Mouse (Mus musculus) Patski (cell line): ENCODE results near the gene Cdk5rap2. TPM values are rescaled to one million over a fixed set of nuclear protein-coding genes. Genes with fewer than 3 reads are reported as not detected.
A peak's percentile ranks its signal among the peaks of the same experiment; 100 is the strongest.

Experiments used
- ATAC-seq: fragments of 100-300 bp; one replicate; pipeline ENCODE4 v1.8.0; 2021
- CTCF ChIA-PET: fragments of 350-600 bp; sonication (Branson Sonifier 250); formaldehyde crosslinking; loops from one replicate; lab custom pipeline; 2022; ENCODE audit warnings: inconsistent platforms; lab: Charles Lee
- POLR2A ChIA-PET: fragments of 350-600 bp; sonication (Branson Sonifier 250); formaldehyde crosslinking; loops from one replicate; lab custom pipeline; 2022; ENCODE audit warnings: antibody characterized with exemption, inconsistent platforms; lab: Charles Lee
- DNase-seq: peaks from one replicate; pipeline ENCODE4 v3.0.0-alpha.2; 2011; ENCODE audit warnings: low read depth, low spot score
- H3K27me3 ChIP-seq: fragments of 371-371 bp; one replicate; pipeline ENCODE4 v1.5.1; 2021
- CTCF ChIP-seq: fragments of 100-300 bp; IDR thresholded peaks from one replicate; pipeline ENCODE4 v1.5.1; 2021
- in situ Hi-C: fragments of 300-500 bp; cut with MboI; formaldehyde crosslinking; loops from 3 replicates; pipeline ENCODE4 v1.11.1; 2018; ENCODE audit warnings: low pct_unique_long_range_greater_than_20kb, mixed read lengths
- polyA plus RNA-seq: library from polyadenylated mRNA; unstranded; gene quantifications from one replicate; pipeline ENCODE4 v1.2.3, GENCODE M21; 2021

Gene Cdk5rap2
- polyA plus RNA-seq, 1 experiment from 2014 or later: 36.3 TPM

- H3K27me3 ChIP-seq: no peaks in the 10 kb centered on the region
- CTCF ChIA-PET: no interaction called here
- POLR2A ChIA-PET: no interaction called here
- DNase-seq: no peak
- in situ Hi-C loops: loop anchor here (5.0 kb wide), 1 partner anchor 36 kb away; no protein-coding TSS in a partner anchor
- ATAC-seq: no peak
- no peak for TF ChIP-seq CTCF
Measured at GRCm38 (mm10) chr4:70398088-70398487, 12.2 kb downstream of the Cdk5rap2 start.

GRCm38 (mm10) chr4:70396701-70397100 is 13.5 kb downstream of the Cdk5rap2 start:
- POLR2A ChIA-PET: no interaction called here
- ATAC-seq (peak; percentile 62), DNase-seq (no peak)
- no peak for TF ChIP-seq CTCF
- no peaks in the 10 kb centered on the region for H3K27me3 ChIP-seq
- CTCF ChIA-PET: interaction anchor here (1.0 to 1.3 kb wide), 2 partner anchors 12 to 42 kb away, joined by 4 read pairs; no protein-coding TSS in a partner anchor
- in situ Hi-C loops: loop anchor here (5.0 kb wide), 1 partner anchor 34 kb away; no protein-coding TSS in a partner anchor

GRCm38 (mm10) chr4:70394736-70395135 is 15.5 kb downstream of the Cdk5rap2 start:
- ATAC-seq: no peak
- CTCF ChIA-PET: no interaction called here
- H3K27me3 ChIP-seq: no peaks in the 10 kb centered on the region
- in situ Hi-C loops: loop anchor here (5.0 kb wide), 1 partner anchor 32 kb away; no protein-coding TSS in a partner anchor
- no peak for TF ChIP-seq CTCF
- POLR2A ChIA-PET: no interaction called here
- DNase-seq: no peak

- POLR2A ChIA-PET: no interaction called here
- ATAC-seq (no peak), DNase-seq (no peak)
- H3K27me3 ChIP-seq: no peaks in the 10 kb centered on the region
- in situ Hi-C loops: no loop called here
- TF ChIP-seq CTCF: no peak
- CTCF ChIA-PET: interaction anchor here (1.5 kb wide), 1 partner anchor 36 kb away, joined by 5 read pairs; no protein-coding TSS in a partner anchor
Measured at GRCm38 (mm10) chr4:70391760-70392372, 18.4 kb downstream of the Cdk5rap2 start.

- CTCF ChIA-PET: interaction anchor here (1.5 kb wide), 1 partner anchor 35 kb away, joined by 5 read pairs; no protein-coding TSS in a partner anchor
- no peaks in the 10 kb centered on the region for H3K27me3 ChIP-seq
- TF ChIP-seq CTCF: no peak
- DNase-seq: no peak
- POLR2A ChIA-PET: no interaction called here
- in situ Hi-C loops: no loop called here
- no peak for ATAC-seq
Measured at GRCm38 (mm10) chr4:70391073-70391472, 19.2 kb downstream of the Cdk5rap2 start.

GRCm38 (mm10) chr4:70386206-70386605 is 24.0 kb downstream of the Cdk5rap2 start:
- TF ChIP-seq CTCF: no peak
- CTCF ChIA-PET: no interaction called here
- in situ Hi-C loops: no loop called here

GRCm38 (mm10) chr4:70377359-70377758 is 32.9 kb downstream of the Cdk5rap2 start:
- ATAC-seq (no peak), DNase-seq (no peak)
- no peaks in the 10 kb centered on the region for H3K27me3 ChIP-seq
- ChIA-PET CTCF (no interaction called here), POLR2A (no interaction called here)
- TF ChIP-seq CTCF: no peak
- in situ Hi-C loops: no loop called here

More at GRCm38 (mm10) chr4:70386206-70386605, 24.0 kb downstream of the Cdk5rap2 start:
- DNase-seq (no peak), ATAC-seq (no peak)
- no peaks in the 10 kb centered on the region for H3K27me3 ChIP-seq
- POLR2A ChIA-PET: no interaction called here

- in situ Hi-C loops: no loop called here
- no peaks in the 10 kb centered on the region for H3K27me3 ChIP-seq
- POLR2A ChIA-PET: no interaction called here
- CTCF ChIA-PET: interaction anchor here (0.7 to 1.2 kb wide), 2 partner anchors 9 kb away, joined by 3 to 4 read pairs; no protein-coding TSS in a partner anchor
- ATAC-seq: no peak
- TF ChIP-seq CTCF: no peak
- no peak for DNase-seq
Measured at GRCm38 (mm10) chr4:70365061-70365858, 45.0 kb downstream of the Cdk5rap2 start.

- no peak for ATAC-seq
- CTCF ChIA-PET: no interaction called here
Measured at GRCm38 (mm10) chr4:70361366-70361765, 48.9 kb downstream of the Cdk5rap2 start.

GRCm38 (mm10) chr4:70355659-70356350 is 54.4 kb downstream of the Cdk5rap2 start:
- no peak for DNase-seq
- peak; percentile 68 for ATAC-seq
- ChIA-PET CTCF (interaction anchor here (0.6 to 4.4 kb wide), 25 partner anchors 9 to 177 kb away, joined by 3 to 18 read pairs (median 5); no protein-coding TSS in a partner anchor), POLR2A (no interaction called here)
- in situ Hi-C loops: no loop called here
- H3K27me3 ChIP-seq: no peaks in the 10 kb centered on the region
- TF ChIP-seq CTCF: peak; percentile 78

More at GRCm38 (mm10) chr4:70361366-70361765, 48.9 kb downstream of the Cdk5rap2 start:
- DNase-seq: no peak
- no peaks in the 10 kb centered on the region for H3K27me3 ChIP-seq
- in situ Hi-C loops: loop anchor here (5.0 kb wide), 1 partner anchor 36 kb away; no protein-coding TSS in a partner anchor
- POLR2A ChIA-PET: interaction anchor here (1.1 kb wide), 1 partner anchor 49 kb away, joined by 3 read pairs; the partner anchor contains the start of gene Cdk5rap2
- no peak for TF ChIP-seq CTCF
